ENCODE assay signal across 18 mouse cellular contexts in genomic region chr1:88291409-88292005, GRCm38 (mm10). TPM values are rescaled to one million over a fixed set of nuclear protein-coding genes. Genes with fewer than 3 reads are reported as not detected.
DNase-seq lines count a peak whose midpoint lies in the region; ATAC-seq and TF ChIP-seq lines count a peak whose summit lies in the region.
"Had no signal": no experiment of that assay in that cellular context is flagged by ENCODE, and none has a peak within 500 bp of the region (broad histone marks: within the 10 kb centered on the region; RNA-seq: fewer than 3 reads in every experiment).

No protein-coding gene starts in this region.

- TF ChIP-seq CTCF in heart, adult 2 months (IDR thresholded peaks at IDR 0.05), result no peak
- TF ChIP-seq CTCF in liver, postnatal 0 days (IDR thresholded peaks at IDR 0.05; ENCODE audit: low read depth), result no peak

- DNase-seq in heart, adult 11 months, result peak; percentile 93
- no peak for DNase-seq in heart, adult 2 months
- DNase-seq in kidney, postnatal 25 days, result peak; percentile 1 to 32
- DNase-seq in kidney, adult 8-10 months, result no peak
- DNase-seq in embryonic facial prominence, embryonic 10.5 days (ENCODE audit: low spot score), result peak; percentile 8
- DNase-seq in liver, postnatal 0 days, result peak; percentile 22
- DNase-seq: adrenal gland, postnatal 14 days; cerebellum, adult 8-10 months; kidney, postnatal 14 days; lung, postnatal 4 days; thymus, postnatal 4 days had no signal

- no peak overlapping the region for H3K9ac ChIP-seq in heart, adult 2 months (ENCODE audit: low read depth, low read length)
- H3K9ac ChIP-seq in liver, postnatal 0 days (replicated peaks), result no peak overlapping the region
- H3K9ac ChIP-seq: heart, embryonic 15.5 days; midbrain, embryonic 13.5 days had no signal

- no peaks in the 10 kb centered on the region for H3K79me2 ChIP-seq in heart, adult 2 months (replicated peaks; ENCODE audit: control insufficient read depth, insufficient read depth, low read length)

- ATAC-seq in liver, postnatal 0 days, result no peak
- no peak for ATAC-seq in monocyte, adult 5-6 weeks (replicated peaks; ENCODE audit: insufficient number of reproducible peaks, low FRiP score, low TSS enrichment, poor library complexity, severe bottlenecking)
- ATAC-seq: hindbrain, embryonic 16.5 days; midbrain, embryonic 13.5 days had no signal

- no peaks in the 10 kb centered on the region for H3K4me1 ChIP-seq in heart, adult 2 months (ENCODE audit: control insufficient read depth, insufficient read depth, low read length)
- no peaks in the 10 kb centered on the region for H3K4me1 ChIP-seq in embryonic facial prominence, embryonic 10.5 days
- H3K4me1 ChIP-seq in liver, postnatal 0 days (ENCODE audit: insufficient read depth), result peaks cover 4% of the 10 kb centered on the region
- H3K4me1 ChIP-seq: heart, embryonic 15.5 days; midbrain, embryonic 13.5 days had no signal

- H3K27me3 ChIP-seq in heart, adult 2 months (ENCODE audit: control insufficient read depth, insufficient read depth, low read length), result no peaks in the 10 kb centered on the region
- H3K27me3 ChIP-seq in embryonic facial prominence, embryonic 10.5 days (replicated peaks; ENCODE audit: low read depth, poor library complexity, severe bottlenecking), result no peaks in the 10 kb centered on the region
- no peaks in the 10 kb centered on the region for H3K27me3 ChIP-seq in liver, postnatal 0 days (ENCODE audit: insufficient read depth, low read length)
- H3K27me3 ChIP-seq: heart, embryonic 15.5 days; midbrain, embryonic 13.5 days had no signal

- TF ChIP-seq EP300 in heart, adult 2 months (IDR thresholded peaks at IDR 0.05; ENCODE audit: insufficient read depth, low read depth, low read length), result no peak
- TF ChIP-seq EP300 in liver, postnatal 0 days (IDR thresholded peaks at IDR 0.05; ENCODE audit: low read depth), result no peak

- no peaks in the 10 kb centered on the region for H3K36me3 ChIP-seq in heart, adult 2 months (ENCODE audit: control insufficient read depth, insufficient read depth, low read length)
- H3K36me3 ChIP-seq in embryonic facial prominence, embryonic 10.5 days (replicated peaks), result no peaks in the 10 kb centered on the region
- H3K36me3 ChIP-seq in liver, postnatal 0 days (replicated peaks; ENCODE audit: insufficient read depth, low read length), result no peaks in the 10 kb centered on the region
- H3K36me3 ChIP-seq: heart, embryonic 15.5 days; midbrain, embryonic 13.5 days had no signal

- 51% methylated on average over 3 of the region's 3 CpGs for WGBS in heart, adult 2 months
- WGBS in embryonic facial prominence, embryonic 10.5 days, result 65% methylated on average over 3 of the region's 3 CpGs
- 52% methylated on average over 3 of the region's 3 CpGs for WGBS in liver, postnatal 0 days (ENCODE audit: insufficient replicate concordance)

- no peak for TF ChIP-seq POLR2A in heart, adult 2 months (IDR thresholded peaks at IDR 0.05; ENCODE audit: insufficient read depth, low read depth, low read length)

- H3K9me3 ChIP-seq in embryonic facial prominence, embryonic 10.5 days, result peaks cover 76% of the 10 kb centered on the region
- peaks cover 7% of the 10 kb centered on the region; the same call in 1 of the 2 replicates for H3K9me3 ChIP-seq in liver, postnatal 0 days (ENCODE audit: low read length)

- no peak overlapping the region for H3K27ac ChIP-seq in heart, adult 2 months
- H3K27ac ChIP-seq in embryonic facial prominence, embryonic 10.5 days (replicated peaks), result no peak overlapping the region
- no peak overlapping the region for H3K27ac ChIP-seq in liver, postnatal 0 days (ENCODE audit: low read depth)
- H3K27ac ChIP-seq: heart, embryonic 15.5 days; midbrain, embryonic 13.5 days had no signal

- intact Hi-C loops in heart, adult 2 months (cut with DNase I), result no loop called here

- H3K4me2 ChIP-seq in liver, postnatal 0 days (ENCODE audit: low read depth, low read length), result no peak overlapping the region
- H3K4me2 ChIP-seq: heart, embryonic 15.5 days; midbrain, embryonic 13.5 days had no signal

- no peak overlapping the region for H3K4me3 ChIP-seq in heart, adult 2 months
- no peak overlapping the region for H3K4me3 ChIP-seq in embryonic facial prominence, embryonic 10.5 days
- H3K4me3 ChIP-seq in liver, postnatal 0 days (ENCODE audit: low read depth, low read length), result no peak overlapping the region
- H3K4me3 ChIP-seq: heart, embryonic 15.5 days; midbrain, embryonic 13.5 days had no signal

RNA-seq across cellular contexts. Expression of gene Trpm8, which starts 14.0 kb away (rescaled TPM):
- total RNA-seq in heart, adult 2 months (2021), result not detected
- not detected in 2 replicates for polyA plus RNA-seq in heart, adult 2 months (2012; rRNA removed)
- polyA plus RNA-seq in embryonic facial prominence, embryonic 10.5 days (2016; fragmentation: Nextera tagmentation; extraction: Ambion mirVana), result not detected in 2 replicates
- polyA plus RNA-seq in liver, postnatal 0 days (2015; fragmentation: Nextera tagmentation; extraction: Ambion mirVana), result not detected in 2 replicates
- total RNA-seq in monocyte, adult 5-6 weeks (2017), result not detected in 3 replicates
- total RNA-seq: adrenal gland, postnatal 14 days had no signal
- polyA plus RNA-seq: gonadal fat pad, adult 2 months; heart, embryonic 15.5 days; liver, embryonic 16.5 days; spleen, adult 2 months had no signal

RNA-seq across cellular contexts. Expression of gene Hjurp, which starts 14.1 kb away (rescaled TPM):
- total RNA-seq in heart, adult 2 months (2021), result 10 to 100 TPM in 1 of 2 experiments, 1 to 10 TPM in 1; 8.7 to 11.5 TPM
- polyA plus RNA-seq in heart, adult 2 months (2012; rRNA removed), result 12.7 and 23.9 TPM in 2 replicates
- 219 and 220 TPM in 2 replicates for polyA plus RNA-seq in embryonic facial prominence, embryonic 10.5 days (2016; fragmentation: Nextera tagmentation; extraction: Ambion mirVana)
- polyA plus RNA-seq in liver, postnatal 0 days (2015; fragmentation: Nextera tagmentation; extraction: Ambion mirVana), result 31.4 and 37.0 TPM in 2 replicates
- total RNA-seq in monocyte, adult 5-6 weeks (2017), result 79.2 to 121 TPM (median 80.4 TPM) in 3 replicates

Comparison
In these comparisons a context has a peak if more than half of its experiments do, and no peak if none do; other contexts are left out.
1. DNase-seq: peak in heart, adult 11 months (single experiment), kidney, postnatal 25 days (2 of 2), embryonic facial prominence, embryonic 10.5 days (single experiment) and liver, postnatal 0 days (single experiment); none in heart, adult 2 months (0 of 2) and kidney, adult 8-10 months (0 of 2).